Mouse (Mus musculus) urinary bladder, postnatal 10 days (tissue): ENCODE measurements around the gene Gm3424.
"Not testable (repeated sequence)": the region's sequence is repeated elsewhere in the genome, so short reads cannot be mapped to it uniquely, and the experiment has no call there.

Experiments used
- DNase-seq: peaks from one replicate; pipeline ENCODE4 v3.0.0; 2022; ENCODE audit warnings: low spot score

Gene Gm3424

GRCm38 (mm10) chr14:5830229-5830628, at the start of gene Gm3424:
Gm3424 (minus strand) TSS chr14:5830329.
- not testable (repeated sequence) for DNase-seq

GRCm38 (mm10) chr14:5879791-5880190, 49.7 kb upstream of the Gm3424 start:
- DNase-seq: not testable (repeated sequence)

GRCm38 (mm10) chr14:5879136-5879535, 49.0 kb upstream of the Gm3424 start:
- not testable (repeated sequence) for DNase-seq

- DNase-seq: not testable (repeated sequence)
Measured at GRCm38 (mm10) chr14:5855911-5856310, 25.8 kb upstream of the Gm3424 start.

- not testable (repeated sequence) for DNase-seq
Measured at GRCm38 (mm10) chr14:5812699-5813356, 17.3 kb downstream of the Gm3424 start.

- DNase-seq: not testable (repeated sequence)
Measured at GRCm38 (mm10) chr14:5807882-5808281, 22.2 kb downstream of the Gm3424 start, which contains the start of gene Gm3383. Gm3383 (minus strand) TSS chr14:5807982.
